Mouse (Mus musculus) adrenal gland, postnatal 36 days (tissue): Measurements from ENCODE around the gene Tmem150c. TPM values are rescaled to one million over a fixed set of nuclear protein-coding genes. Genes with fewer than 3 reads are reported as not detected.
A peak's percentile ranks its signal among the peaks of the same experiment; 100 is the strongest.

Experiments used
- DNase-seq, 2 experiments: peaks; one replicate each; pipeline ENCODE4 v3.0.0; 2021; ENCODE audit warnings: mixed read lengths in 1 of 2
- total RNA-seq, 2 experiments: library from RNA; stranded (reverse); gene quantifications; 2 replicates each; pipeline ENCODE4 v1.2.3; 2021

The Tmem150c gene
- total RNA-seq, 2 experiments from 2014 or later, result 12.2 to 19.0 TPM

DNA sequence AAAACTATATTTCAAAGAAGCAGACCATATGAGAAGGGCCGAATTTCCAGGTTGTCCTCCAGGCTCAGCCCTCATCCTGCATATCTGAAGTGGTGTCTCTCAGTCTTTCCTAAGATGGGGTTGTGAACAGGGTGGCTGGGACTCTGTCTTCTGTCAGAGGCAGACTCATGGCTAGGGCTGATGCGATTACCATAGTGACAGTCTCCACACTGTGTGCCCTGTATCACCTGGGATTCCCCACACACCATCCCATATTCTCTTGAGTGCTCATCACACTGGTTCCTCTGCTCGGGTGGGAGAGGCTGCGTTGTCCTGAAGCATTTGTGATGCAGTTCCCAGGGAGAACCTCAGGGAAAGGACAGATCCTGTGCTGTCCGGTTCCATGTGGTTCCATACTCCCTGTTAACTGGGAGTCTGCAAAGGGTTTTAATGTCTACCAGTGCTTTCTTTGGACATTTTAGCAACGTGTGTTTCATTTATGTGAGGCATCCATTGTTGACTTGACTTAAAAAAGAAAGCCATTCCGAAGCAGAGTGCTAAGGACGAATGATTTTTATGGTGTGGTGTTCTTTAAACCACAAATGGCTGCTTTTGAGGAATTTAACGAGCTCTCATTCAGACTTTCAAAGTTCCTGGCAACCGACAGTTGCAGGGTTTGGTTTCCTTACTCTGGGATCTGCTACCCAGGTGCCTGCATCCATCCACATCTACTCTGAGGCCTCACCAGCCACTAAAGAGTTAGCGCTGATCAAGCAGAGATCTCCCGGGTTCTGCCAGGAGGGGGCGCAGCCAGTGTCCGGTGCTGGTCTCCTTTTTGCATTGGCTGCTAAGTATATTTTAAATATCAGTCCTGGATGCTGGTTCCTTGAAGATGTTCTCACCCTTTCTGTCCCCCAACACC, 7.2 kb upstream of the Tmem150c start:
- DNase-seq, result peak; percentile 73 to 83

DNA sequence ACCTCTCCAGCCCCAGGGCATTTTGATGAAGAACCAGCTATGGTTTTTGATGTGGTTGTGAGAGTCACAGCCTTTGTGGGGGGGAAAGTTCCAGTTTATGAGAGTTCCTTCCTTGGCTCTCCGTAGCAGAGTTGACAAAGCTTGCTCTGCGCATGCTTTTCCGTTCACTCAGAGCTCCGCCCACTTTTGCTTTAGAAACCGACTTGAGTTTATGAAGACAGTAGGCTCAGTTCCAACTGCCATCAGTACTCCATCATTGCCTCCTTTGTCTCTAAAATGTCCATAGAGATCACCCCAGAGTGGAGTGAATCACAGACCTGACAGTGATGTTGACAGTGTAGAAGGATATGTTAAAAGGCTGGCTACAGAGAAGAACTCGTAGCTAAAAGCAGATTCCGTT, 3.8 kb upstream of the Tmem150c start:
- peak; percentile 26 to 30 for DNase-seq

DNA sequence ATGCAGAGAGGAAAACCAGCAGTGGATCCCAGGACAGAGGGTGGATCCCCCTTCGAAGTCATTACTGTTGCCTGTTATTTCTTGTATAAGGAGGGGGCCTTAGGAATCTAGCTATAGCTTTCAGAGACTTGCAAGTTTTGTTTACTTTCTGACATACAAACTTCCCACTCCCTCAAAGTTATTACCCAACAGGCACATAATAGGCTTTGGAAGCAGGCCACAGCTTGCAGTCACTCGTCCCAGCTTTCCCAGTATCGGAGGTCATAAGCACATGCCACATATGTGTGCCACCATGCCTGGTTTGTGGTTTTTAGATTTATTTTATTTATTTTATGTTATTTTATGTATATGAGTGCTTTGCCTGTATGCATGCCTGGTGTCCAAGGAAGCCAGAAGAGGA, 3.2 kb upstream of the Tmem150c start:
- DNase-seq, result peak in 1 of 2 experiments; percentile 26

DNA sequence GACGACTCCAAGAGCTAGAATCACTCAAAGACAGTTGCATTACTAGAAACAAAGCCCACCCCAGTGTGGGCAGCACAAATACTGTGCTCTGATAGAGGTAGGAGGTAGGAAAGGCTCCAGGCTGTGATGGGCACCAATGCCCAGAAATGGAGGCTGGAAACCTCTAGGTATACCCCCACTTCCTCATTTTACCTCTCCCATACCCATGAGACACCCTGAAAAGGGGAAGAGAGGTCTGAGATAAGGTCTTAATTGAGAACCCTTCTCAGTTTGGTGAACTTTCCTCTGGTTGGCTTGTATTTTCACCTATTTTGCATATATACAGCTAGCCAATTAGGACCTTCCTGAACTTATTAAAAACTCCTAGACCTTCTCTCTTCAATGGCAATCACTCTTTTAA, 2.4 kb upstream of the Tmem150c start:
- no peak for DNase-seq

DNA sequence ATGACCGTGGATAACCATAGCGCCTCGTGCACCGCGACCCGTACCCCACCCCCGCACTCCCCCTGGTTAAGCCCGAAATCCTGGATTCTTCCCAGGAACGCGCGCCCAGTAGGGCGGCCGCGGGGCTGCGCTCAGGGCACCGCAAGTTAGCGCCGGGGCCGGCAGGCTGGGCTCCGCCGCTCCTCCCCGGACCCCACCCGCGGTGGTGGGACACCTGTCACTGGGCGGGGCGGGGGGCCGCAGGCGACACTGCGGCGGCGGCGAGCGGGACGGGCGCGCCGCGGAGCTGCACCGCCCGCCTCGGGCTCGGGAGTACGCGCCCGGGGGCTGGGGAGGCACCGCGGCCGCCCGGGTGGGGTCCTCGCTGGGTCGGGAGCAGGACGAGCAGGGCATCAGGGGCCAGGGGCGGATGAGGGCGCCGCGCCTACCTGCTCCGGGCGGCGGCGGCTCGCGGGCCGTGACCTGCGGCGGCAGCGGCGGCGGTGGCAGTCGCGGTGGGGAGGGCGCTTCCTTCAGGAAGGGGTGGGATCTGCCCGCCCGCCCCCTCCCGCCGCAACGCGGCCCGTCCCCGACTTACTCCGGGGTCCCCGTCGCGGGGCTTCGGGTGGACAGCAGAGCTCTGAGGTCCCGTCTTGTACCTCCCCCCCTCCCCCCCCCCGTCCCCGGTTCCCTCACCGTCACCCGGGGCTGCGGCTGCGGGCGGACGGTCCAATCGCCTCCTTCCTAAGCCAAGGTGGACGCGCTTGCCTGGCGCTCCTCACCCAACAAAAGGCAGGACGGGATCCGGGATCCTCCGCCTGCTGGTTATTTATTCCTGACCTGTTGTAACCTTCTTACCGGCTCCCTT, 594 bp downstream of the Tmem150c start:
- DNase-seq, result peak; percentile 56 to 67

DNA sequence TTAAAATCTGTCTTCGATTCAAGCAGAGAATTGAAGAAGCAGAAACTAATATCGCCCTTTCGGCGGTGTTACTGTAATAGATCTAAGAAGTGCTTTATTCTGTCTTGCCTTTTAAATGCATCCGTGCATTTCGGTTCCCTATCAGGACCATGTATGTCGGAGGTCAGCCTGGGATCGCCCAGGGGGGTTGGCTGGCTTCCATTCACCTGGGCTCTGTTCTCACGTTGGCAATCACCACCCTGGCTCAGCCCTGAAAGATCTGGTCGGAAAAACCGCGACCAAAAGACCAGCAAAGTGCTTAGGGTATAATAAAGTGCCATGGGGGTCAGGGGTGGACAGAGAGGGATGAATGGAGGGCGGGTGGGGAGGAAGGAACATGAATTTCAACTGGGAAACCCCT, 1.3 kb downstream of the Tmem150c start:
- no peak for DNase-seq

DNA sequence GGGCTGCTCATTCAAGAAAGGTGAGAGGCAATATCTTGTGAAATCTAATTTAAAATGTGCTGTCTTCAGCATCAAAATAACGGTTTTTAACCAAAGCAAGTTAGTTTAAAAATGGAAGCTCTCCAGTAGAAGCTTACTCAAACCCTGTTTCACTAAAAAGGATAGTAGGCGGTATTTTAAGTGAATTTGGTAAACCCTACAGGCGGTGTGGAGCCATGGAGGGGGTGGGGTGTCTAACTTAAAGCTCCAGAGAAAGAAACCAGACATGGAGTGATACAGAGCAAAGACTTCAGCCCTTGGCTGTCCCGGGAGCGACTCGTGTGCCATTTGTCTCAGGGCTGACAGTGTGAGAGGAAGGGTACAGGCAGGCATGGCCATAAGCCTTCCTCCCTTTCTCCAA, 4.0 kb downstream of the Tmem150c start:
- no peak for DNase-seq

DNA sequence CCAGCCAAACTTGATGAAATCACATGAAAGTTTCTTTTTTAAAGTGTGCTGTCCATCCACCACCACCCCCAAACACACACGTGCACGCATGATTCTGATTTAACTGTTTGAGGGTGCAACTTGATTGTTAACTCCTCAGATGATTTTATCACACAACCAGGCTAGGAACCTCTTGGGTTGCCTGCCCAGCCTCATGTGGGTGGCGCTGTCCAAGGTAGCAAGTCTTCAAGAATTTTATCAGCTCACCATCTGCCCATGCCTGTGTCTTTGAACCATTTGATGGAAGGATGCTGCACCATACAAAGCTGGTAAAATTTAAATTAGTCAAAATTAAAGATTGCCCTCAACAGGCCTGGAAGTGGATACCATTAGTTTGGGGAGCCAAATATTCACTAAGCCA, 9.6 kb downstream of the Tmem150c start:
- peak in 1 of 2 experiments; percentile 9 for DNase-seq

DNA sequence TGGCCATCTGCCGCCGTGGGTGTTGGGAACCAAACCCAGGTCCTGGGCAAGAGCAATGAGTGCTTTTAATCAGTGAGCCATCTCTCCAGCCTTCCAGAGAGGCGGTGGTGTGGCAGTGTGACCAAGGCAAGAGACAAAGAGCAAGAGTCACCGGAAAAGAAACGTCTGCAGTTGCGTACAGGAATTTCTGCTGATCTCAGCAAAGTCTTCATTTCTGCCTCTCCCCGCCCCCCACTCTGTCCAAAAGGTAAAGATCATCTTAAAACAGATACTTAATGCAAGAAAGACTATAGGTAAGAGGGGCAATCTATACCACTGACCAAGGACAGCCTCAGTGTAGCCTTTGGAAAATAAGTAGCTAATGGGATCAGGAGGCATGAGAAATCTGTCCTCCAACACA, 14.8 kb downstream of the Tmem150c start:
- no peak for DNase-seq

DNA sequence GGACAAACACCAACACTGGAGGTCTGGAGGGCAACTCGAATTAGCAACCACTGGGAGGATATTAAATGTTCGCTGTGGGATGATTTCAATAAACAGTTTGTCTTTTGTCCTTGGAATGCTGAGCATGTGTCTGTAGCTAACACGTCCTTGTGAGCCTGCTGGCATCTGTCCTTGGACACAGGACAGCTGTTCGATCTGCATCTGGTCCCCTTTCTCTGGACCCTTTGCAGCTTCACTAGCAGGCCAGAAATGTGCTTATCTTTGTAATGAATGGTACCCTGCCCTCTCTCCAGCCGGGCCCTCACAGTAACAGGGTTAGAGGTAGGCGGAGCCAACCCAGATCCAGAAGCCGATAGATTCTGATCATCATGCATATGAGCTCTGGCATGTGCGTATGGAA, 32.3 kb downstream of the Tmem150c start:
- peak; percentile 12 to 25 for DNase-seq

DNA sequence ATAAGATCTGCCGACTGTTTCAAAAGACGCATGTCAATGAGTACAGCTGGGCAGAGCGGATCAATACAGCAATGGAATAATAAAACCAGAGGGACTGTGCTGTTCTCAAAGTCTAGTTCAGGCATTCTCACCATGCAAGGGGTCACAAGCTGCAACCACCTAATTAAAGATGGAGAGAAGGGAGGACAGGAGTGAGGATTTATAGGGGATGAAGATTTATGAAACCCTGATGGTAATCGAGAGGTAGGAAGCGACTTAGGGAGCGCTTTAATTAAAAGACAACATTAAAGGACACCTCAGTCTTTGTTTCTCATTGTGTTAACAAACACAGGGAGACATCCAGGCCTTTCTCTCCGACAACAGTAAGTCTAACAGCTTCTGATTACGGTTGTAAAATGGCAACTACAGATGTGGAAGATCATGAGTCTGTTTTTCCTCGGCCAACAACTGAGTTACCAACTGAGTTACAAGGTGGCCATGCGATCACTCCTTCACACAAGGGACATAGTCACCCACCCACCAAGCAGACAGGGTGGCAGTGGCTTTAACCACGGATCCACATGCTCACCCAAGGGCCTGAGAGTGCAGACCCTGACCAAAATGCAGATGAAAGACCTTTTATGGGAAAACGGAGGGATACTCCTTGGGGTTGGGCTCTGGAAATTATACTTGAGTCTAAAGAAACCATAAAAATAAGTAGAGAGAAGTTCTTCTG, 34.0 kb downstream of the Tmem150c start:
- no peak for DNase-seq

DNA sequence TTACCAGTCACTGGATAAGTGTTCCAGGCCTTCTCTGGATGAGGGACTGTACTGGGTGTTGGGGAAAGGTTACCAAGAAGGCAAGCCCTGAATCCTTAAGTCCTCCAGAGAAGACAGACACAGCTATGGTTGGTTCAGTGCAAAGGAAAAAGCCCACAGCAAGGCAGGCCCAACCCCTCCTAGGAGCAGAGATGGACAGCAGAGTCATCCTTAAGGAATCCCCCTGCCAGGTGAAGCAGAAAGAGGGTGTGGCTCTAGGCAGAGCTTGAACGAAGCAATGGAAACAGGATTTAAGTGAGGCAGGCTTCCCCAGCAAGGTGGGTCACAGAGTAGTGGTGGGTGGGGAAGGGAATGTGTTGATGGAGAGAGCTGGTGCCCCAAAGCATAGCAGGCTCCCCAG, 35.1 kb downstream of the Tmem150c start:
- no peak for DNase-seq

DNA sequence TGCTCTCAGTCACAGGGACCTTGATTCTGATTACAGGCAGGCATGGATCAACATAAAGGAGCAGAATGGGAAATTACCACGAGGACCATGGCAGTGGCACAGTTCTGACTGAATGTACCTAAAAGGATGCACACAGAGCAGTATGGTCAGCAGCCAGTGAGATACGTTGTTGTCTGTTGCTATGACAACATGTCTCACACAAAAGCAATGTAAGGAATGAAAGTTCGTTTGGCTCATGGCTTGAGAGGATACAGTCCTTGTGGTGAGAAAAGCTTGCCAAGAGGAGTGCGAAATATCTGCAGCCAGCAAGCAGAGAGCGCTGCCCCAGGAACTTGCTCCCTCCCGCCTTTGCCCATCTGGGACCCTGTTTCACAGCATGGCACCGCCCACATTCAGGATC, 36.3 kb downstream of the Tmem150c start:
- no peak for DNase-seq

DNA sequence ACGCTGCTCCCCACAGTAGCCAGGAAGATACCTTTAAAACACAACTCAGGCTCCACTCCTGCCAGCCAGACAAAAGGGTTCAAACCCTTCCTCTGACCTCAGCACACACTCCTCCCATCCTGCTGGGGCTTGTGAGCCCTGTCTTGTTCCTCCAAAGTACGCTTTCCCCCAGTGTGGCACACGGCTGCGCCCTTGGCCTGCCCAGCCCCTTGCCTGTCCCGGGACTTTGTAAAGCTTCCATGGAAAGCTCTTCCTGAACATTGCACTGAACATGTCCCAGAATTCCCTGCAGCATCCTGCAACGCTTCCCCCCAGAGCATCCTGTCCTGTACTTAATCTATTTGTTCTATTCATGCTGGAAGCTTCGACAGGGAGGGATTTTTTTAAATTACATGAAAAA, 38.4 kb downstream of the Tmem150c start:
- no peak for DNase-seq

DNA sequence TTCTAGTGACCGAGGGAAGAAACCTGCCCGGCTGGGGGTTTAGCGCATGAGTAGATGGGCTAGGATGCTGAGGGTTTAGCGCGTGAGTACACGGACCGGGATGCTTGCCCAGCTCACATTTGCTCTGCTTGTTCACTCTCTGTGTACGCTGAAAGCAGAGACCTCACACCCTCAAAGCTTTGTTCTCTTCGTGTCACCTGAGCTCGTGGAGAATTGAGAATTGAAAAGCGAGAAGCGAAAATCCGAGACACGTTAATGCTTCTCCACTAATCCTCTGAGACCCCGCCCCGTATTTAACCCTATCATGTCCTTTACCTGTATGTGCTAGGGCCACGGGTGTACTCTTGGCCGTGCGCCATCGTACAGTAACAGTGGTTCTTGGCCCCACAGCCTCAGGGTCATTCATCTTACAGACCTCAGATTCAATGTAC, 38.9 kb downstream of the Tmem150c start:
- no peak for DNase-seq

DNA sequence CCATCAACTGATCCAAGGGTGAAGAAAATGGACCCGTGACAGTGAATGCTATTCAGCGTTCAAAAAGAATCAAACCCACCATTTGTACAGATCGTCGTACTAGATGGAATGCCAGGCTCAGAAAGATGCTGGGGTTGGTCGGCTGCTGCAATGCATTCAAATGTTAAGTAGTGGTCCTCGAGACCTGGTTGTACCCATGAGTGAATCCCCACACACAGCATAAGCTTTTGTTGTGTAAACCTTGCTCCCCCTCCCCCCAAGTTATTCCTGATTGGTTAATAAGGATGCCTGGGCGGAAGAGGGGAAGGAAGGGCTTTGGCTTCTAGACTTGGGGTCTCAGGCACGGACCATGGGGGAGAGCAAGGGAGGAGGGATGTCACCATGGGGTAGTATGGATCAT, 40.3 kb downstream of the Tmem150c start:
- no peak for DNase-seq

DNA sequence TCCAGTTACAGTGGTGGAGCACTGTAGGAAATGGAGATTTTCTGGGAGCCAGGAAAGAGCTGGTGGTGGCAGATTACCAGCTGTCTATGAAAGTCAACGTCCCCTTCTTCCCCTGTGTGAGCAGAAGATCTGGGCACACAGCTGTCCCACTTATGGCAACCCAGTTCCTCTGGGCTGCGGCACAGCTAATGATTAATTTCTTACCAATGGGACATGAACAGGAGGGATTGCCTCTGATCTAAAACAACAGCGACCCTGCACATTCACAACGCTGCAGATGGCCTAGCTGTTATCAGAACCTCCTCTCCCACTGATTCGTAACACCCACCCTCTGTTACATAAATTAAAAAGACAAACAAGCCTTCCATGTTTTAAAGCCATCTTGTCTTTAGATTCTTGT, 46.2 kb downstream of the Tmem150c start:
- no peak for DNase-seq

DNA sequence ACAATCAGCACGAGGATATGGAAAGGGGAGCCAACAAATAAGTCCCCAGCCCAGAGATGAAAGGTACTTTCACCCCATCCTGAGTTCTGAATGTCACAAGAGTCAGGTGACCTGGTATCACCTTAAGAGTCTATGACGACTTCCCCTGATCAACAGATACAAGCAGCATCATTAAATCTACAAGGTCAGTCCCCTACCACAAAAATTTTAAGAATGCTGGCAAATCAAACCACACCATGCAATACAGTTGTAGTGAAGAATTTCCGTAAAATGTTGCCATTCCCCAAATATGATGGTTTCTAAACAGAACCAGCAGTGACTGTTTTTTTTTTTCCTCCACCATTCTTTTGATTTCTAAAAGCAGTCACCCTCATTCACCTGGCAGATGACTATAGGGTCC, 49.0 kb downstream of the Tmem150c start:
- no peak for DNase-seq

DNA sequence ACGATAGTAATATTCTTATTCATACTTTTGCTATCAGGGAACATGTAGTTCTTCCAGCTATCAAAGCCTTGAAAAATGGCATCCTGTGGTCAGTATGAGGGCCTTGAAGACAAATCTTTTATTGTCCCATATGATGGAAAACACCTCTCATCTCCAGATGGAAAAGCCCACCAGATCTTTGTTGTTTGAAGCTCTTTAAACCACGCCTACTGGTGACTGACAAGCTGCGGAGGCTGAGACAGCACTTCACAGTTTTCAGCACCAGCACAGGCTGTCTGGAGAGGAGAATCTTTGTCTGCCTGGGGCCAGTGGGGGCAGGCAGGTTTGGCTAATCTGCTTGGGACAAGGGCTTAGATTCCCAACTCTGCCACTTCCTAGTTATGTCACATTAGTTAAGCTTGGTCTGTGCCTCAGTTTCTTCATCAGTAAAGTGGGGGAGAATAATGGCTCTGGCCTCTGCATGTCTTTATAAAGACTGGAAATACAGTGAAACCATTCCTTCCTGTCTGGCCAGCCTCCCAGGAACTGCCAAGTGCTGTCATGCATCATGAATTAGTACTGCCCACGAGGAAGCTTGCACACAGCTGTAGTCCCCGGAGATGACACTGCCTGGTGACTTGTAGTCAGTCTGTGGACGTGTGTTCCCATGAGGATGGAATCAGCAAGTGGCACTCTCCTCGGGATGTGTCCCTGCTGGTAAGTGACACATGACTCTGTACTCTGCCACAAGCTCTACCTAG, 49.9 kb downstream of the Tmem150c start:
- peak; percentile 55 to 57 for DNase-seq

DNA sequence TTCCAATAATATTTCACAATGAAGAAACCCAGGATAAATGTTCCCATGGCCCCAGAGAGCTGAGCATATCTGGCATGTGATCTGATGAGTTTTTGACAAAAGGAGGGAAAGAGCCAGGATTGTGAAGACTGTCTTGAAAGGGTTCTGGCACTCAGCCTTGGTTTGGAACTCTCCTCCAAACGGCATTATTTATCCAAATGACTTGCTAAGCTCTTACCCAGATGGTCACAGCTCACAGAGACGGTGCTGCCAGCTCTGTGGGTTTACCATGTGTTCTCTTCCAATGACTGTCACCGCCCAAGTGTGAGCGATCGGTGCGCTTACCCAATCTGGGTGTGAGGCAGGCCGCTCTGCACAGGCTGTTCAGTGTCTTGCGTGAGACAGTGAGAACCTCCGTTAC, 50.7 kb downstream of the Tmem150c start:
- DNase-seq, result peak; percentile 4 to 10

DNA sequence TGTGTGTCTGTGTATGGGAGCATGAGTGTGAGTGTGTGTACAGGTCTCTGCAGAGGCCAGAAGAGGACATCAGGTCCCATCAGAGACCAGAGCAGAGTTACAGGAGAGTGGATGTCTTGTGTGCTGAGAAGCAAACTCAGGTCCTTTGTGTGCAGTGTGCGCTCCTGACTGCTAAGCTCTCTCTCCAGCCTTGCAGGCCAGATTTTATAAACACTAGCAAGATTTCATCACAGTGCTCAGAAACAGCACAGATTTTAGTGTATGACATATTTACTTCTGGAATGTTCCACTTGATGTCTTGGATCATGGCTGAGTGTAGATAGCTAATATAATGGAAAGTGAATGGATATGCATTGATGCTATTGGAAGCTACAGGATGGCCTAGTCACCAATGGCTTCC, 57.2 kb downstream of the Tmem150c start:
- DNase-seq, result no peak

DNA sequence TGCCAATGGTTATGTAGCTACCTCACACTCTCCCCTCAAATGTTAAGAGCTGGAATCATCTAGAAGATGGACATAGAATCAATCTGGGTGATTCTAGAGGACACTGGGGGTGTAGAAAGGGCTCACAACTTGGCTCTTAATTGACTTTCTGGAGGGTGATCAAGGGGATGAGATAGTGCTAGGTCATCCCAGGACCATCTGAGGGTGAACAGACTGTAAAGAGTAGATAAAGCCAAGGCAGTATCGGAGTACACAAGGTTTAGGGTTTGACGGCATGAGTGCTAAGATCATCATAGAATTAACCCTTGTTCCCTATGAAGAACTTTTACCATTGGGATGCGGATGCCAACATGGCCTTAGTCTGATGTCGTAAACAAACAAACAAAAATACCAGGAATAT, 61.6 kb downstream of the Tmem150c start:
- DNase-seq, result no peak
